Mouse (Mus musculus): ENCODE results near the gene Kif5a. TPM values are rescaled to one million over a fixed set of nuclear protein-coding genes. Genes with fewer than 3 reads are reported as not detected.

Kif5a gene
- polyA plus RNA-seq, 1 experiment from 2014 or later = 0.28 TPM

GRCm38 (mm10) chr10:127292987-127293538, 29.9 kb upstream of the Kif5a start:
- no peak for ATAC-seq (replicated peaks; ENCODE audit: low FRiP score, low read depth)
- Histone ChIP-seq H3K4me3 (replicated peaks; ENCODE audit: low read depth, low read length) (no peak overlapping the region), H3K27ac (no peak overlapping the region; the same call in 1 of the 2 replicates), H3K36me3 (ENCODE audit: insufficient read depth, low read length) (peaks cover 35% of the 10 kb centered on the region), H3K4me1 (replicated peaks; ENCODE audit: insufficient read depth, low read length) (peaks cover 12% of the 10 kb centered on the region), H3K9ac (ENCODE audit: low read depth, low read length) (no peak overlapping the region), H3K27me3 (ENCODE audit: insufficient read depth, low read length) (no peaks in the 10 kb centered on the region), H3K4me2 (ENCODE audit: low read length) (no peak overlapping the region), H3K9me3 (replicated peaks; ENCODE audit: low read length) (no peaks in the 10 kb centered on the region)
- no peak for DNase-seq (ENCODE audit: low spot score)
- 84% methylated on average over 6 of the region's 6 CpGs for WGBS
- no peak for TF ChIP-seq CTCF (IDR thresholded peaks at IDR 0.05; ENCODE audit: low read depth)

GRCm38 (mm10) chr10:127291881-127292638, 28.9 kb upstream of the Kif5a start:
- Histone ChIP-seq H3K4me1 (replicated peaks; ENCODE audit: insufficient read depth, low read length) (peaks cover 20% of the 10 kb centered on the region), H3K27ac (0 out of 2 replicates have a peak overlapping the region, but pooled peaks have one; percentile 99), H3K4me3 (replicated peaks; ENCODE audit: low read depth, low read length) (peak overlapping the region; percentile 72), H3K9me3 (replicated peaks; ENCODE audit: low read length) (no peaks in the 10 kb centered on the region), H3K36me3 (ENCODE audit: insufficient read depth, low read length) (peaks cover 25% of the 10 kb centered on the region), H3K9ac (ENCODE audit: low read depth, low read length) (peak overlapping the region; percentile 77), H3K4me2 (ENCODE audit: low read length) (peak overlapping the region; percentile 90), H3K27me3 (ENCODE audit: insufficient read depth, low read length) (no peaks in the 10 kb centered on the region)
- WGBS = 37% methylated on average over 5 of the region's 5 CpGs
- ATAC-seq (replicated peaks; ENCODE audit: low FRiP score, low read depth) = no peak
- no peak for TF ChIP-seq CTCF (IDR thresholded peaks at IDR 0.05; ENCODE audit: low read depth)
- no peak for DNase-seq (ENCODE audit: low spot score)

GRCm38 (mm10) chr10:127290930-127291880, 28.1 kb upstream of the Kif5a start:
- 4% methylated on average over 19 of the region's 19 CpGs for WGBS
- peaks cover 23% of the 10 kb centered on the region for H3K36me3 ChIP-seq (ENCODE audit: insufficient read depth, low read length)
- H3K9me3 ChIP-seq (replicated peaks; ENCODE audit: low read length) = no peaks in the 10 kb centered on the region
- no peak for DNase-seq (ENCODE audit: low spot score)
- peaks cover 28% of the 10 kb centered on the region for H3K4me1 ChIP-seq (replicated peaks; ENCODE audit: insufficient read depth, low read length)
- H3K27ac ChIP-seq = peak overlapping the region; percentile 99
- peak; percentile 11 for ATAC-seq (replicated peaks; ENCODE audit: low FRiP score, low read depth)
- TF ChIP-seq CTCF (IDR thresholded peaks at IDR 0.05; ENCODE audit: low read depth) = no peak
- H3K4me2 ChIP-seq (ENCODE audit: low read length) = peak overlapping the region; percentile 90
- peak overlapping the region; percentile 77 for H3K9ac ChIP-seq (ENCODE audit: low read depth, low read length)
- H3K4me3 ChIP-seq (replicated peaks; ENCODE audit: low read depth, low read length) = peak overlapping the region; percentile 72
- no peaks in the 10 kb centered on the region for H3K27me3 ChIP-seq (ENCODE audit: insufficient read depth, low read length)

GRCm38 (mm10) chr10:127290307-127290929, 27.3 kb upstream of the Kif5a start:
- H3K27me3 ChIP-seq (ENCODE audit: insufficient read depth, low read length) = no peaks in the 10 kb centered on the region
- H3K36me3 ChIP-seq (ENCODE audit: insufficient read depth, low read length) = peaks cover 15% of the 10 kb centered on the region
- peak overlapping the region; percentile 77 for H3K9ac ChIP-seq (ENCODE audit: low read depth, low read length)
- H3K4me1 ChIP-seq (replicated peaks; ENCODE audit: insufficient read depth, low read length) = peaks cover 29% of the 10 kb centered on the region
- H3K4me2 ChIP-seq (ENCODE audit: low read length) = peak overlapping the region; percentile 90
- no peaks in the 10 kb centered on the region for H3K9me3 ChIP-seq (replicated peaks; ENCODE audit: low read length)
- peak overlapping the region; percentile 99 for H3K27ac ChIP-seq
- ATAC-seq (replicated peaks; ENCODE audit: low FRiP score, low read depth) = peak; percentile 87
- TF ChIP-seq CTCF (IDR thresholded peaks at IDR 0.05; ENCODE audit: low read depth) = peak; percentile 48
- peak; percentile 100 for DNase-seq (ENCODE audit: low spot score)
- H3K4me3 ChIP-seq (replicated peaks; ENCODE audit: low read depth, low read length) = peak overlapping the region; percentile 72
- under 1% methylated on average over 45 of the region's 47 CpGs for WGBS

- TF ChIP-seq CTCF (IDR thresholded peaks at IDR 0.05; ENCODE audit: low read depth) = no peak
- DNase-seq (ENCODE audit: low spot score) (peak; percentile 71), ATAC-seq (replicated peaks; ENCODE audit: low FRiP score, low read depth) (no peak; the same call in 1 of the 2 replicates)
- Histone ChIP-seq H3K9me3 (replicated peaks; ENCODE audit: low read length) (no peaks in the 10 kb centered on the region), H3K4me2 (ENCODE audit: low read length) (peak overlapping the region; percentile 90), H3K4me1 (replicated peaks; ENCODE audit: insufficient read depth, low read length) (peaks cover 29% of the 10 kb centered on the region), H3K9ac (ENCODE audit: low read depth, low read length) (peak overlapping the region; percentile 76; the same call in 1 of the 2 replicates), H3K27ac (peak overlapping the region; percentile 99), H3K36me3 (ENCODE audit: insufficient read depth, low read length) (peaks cover 15% of the 10 kb centered on the region; the same call in 1 of the 2 replicates), H3K27me3 (ENCODE audit: insufficient read depth, low read length) (no peaks in the 10 kb centered on the region), H3K4me3 (replicated peaks; ENCODE audit: low read depth, low read length) (peak overlapping the region; percentile 72)
- WGBS = under 1% methylated on average over 15 of the region's 15 CpGs
Observed at GRCm38 (mm10) chr10:127289573-127290191, 26.5 kb upstream of the Kif5a start.
